Mouse (Mus musculus): Measurements from ENCODE around the gene 4930518I15Rik. TPM values are rescaled to one million over a fixed set of nuclear protein-coding genes. Genes with fewer than 3 reads are reported as not detected.
"Not testable (repeated sequence)": the region's sequence is repeated elsewhere in the genome, so short reads cannot be mapped to it uniquely, and the experiment has no call there.

4930518I15Rik gene
- polyA plus RNA-seq (2016; fragmentation: Nextera tagmentation; extraction: Ambion mirVana) = 9.9 and 10.0 TPM in 2 replicates

- WGBS = 93% methylated on average over 2 of the region's 2 CpGs
- Histone ChIP-seq H3K9me3 (no peaks in the 10 kb centered on the region), H3K36me3 (replicated peaks) (peaks cover 73% of the 10 kb centered on the region), H3K4me3 (no peak within 1 kb of the TSS), H3K27ac (replicated peaks) (no peak within 1 kb of the TSS), H3K27me3 (replicated peaks; ENCODE audit: low read depth, poor library complexity, severe bottlenecking) (no peaks in the 10 kb centered on the region), H3K4me1 (peaks cover 11% of the 10 kb centered on the region)
- no peak for DNase-seq (ENCODE audit: low spot score)
These were observed at the start of gene 4930518I15Rik for GRCm38 (mm10) chr2:156857835-156858234. 4930518I15Rik (minus strand) TSS chr2:156857946.

DNA sequence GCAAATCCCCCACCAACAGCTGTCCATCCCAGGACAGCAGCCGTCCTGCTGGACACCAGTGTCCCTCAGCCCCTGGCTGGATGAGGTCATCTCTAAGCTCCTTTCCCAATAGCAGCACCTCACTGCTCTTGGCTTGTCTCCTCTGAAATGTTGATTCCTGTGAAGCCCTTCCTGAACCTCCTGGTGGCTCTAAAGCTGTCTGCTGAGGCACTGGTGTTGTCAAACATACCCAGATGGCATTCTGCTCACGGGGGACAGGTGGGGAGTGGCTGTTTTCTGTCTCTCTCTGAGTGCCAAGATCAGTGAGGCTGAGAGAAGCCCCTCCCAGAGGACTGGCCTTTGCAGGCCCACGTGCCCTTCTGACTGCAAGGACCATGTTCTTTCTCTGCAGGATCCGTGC, 48.2 kb upstream of the 4930518I15Rik start:
- DNase-seq (ENCODE audit: low spot score); H3K36me3 ChIP-seq (replicated peaks): not testable (repeated sequence)
- 44% methylated on average over 4 of the region's 4 CpGs for WGBS

GRCm38 (mm10) chr2:156904976-156905717, 47.4 kb upstream of the 4930518I15Rik start:
- Histone ChIP-seq H3K27ac (replicated peaks) (no peak overlapping the region), H3K27me3 (replicated peaks; ENCODE audit: low read depth, poor library complexity, severe bottlenecking) (no peaks in the 10 kb centered on the region), H3K4me1 (0 out of 2 replicates have a peak, but pooled peaks cover 10% of the 10 kb centered on the region), H3K4me3 (no peak overlapping the region), H3K9me3 (no peaks in the 10 kb centered on the region), H3K36me3 (replicated peaks) (no peaks in the 10 kb centered on the region)
- WGBS = 27% methylated on average over 6 of the region's 6 CpGs
- DNase-seq (ENCODE audit: low spot score) = peak; percentile 62

More for the DNA sequence above, 48.2 kb upstream of the 4930518I15Rik start:
- not testable (repeated sequence) for H3K9me3 ChIP-seq; H3K27ac ChIP-seq (replicated peaks); H3K4me3 ChIP-seq; H3K27me3 ChIP-seq (replicated peaks; ENCODE audit: low read depth, poor library complexity, severe bottlenecking)
- H3K4me1 ChIP-seq = 0 out of 2 replicates have a peak, but pooled peaks cover 10% of the 10 kb centered on the region

DNA sequence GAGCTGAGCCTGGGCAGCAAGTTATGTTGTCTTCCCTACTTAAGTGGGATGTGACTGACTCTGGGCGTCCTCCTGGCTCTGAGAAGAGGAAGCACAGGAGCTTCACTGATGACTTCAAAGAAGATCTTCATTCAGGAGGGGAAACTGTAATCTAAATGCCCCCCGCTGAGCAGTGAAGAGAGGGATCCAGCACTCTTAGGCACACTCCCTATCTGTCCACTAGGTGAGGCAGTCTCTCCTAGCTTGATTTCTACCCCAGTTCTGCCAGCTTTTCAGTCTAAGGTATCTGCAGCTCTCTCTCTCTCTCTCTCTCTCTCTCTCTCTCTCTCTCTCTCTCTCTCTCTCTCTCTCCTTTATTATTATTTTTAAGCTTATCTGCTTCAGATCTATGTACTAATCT, 45.6 kb upstream of the 4930518I15Rik start:
- no peak overlapping the region for H3K27ac ChIP-seq (replicated peaks)
- no peak for DNase-seq (ENCODE audit: low spot score)
- H3K27me3 ChIP-seq (replicated peaks; ENCODE audit: low read depth, poor library complexity, severe bottlenecking) = no peaks in the 10 kb centered on the region
- H3K4me1 ChIP-seq = 0 out of 2 replicates have a peak, but pooled peaks cover 10% of the 10 kb centered on the region
- no peak overlapping the region for H3K4me3 ChIP-seq
- no peaks in the 10 kb centered on the region for H3K36me3 ChIP-seq (replicated peaks)
- WGBS = 33% methylated on average over 2 of the region's 2 CpGs
- no peaks in the 10 kb centered on the region for H3K9me3 ChIP-seq

DNA sequence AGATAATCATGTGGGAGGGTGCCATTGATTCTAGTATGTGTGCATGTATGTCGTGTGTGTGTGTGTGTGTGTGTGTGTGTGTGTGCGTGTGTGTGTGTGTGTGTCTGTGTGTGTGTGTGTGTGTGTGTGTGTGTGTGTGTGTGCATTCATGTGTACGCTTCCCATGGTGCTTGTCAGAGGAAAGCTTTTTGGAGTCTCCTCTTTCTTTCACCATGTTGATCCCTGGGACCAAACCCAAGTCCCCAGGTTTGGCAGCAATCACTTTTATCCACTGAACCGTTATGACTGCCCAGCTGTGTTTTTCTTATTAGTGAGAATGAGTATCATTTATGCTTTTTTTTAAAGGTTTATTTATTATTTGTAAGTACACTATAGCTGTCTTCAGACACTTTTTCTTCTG, 44.7 kb upstream of the 4930518I15Rik start:
- WGBS = 82% methylated on average over 4 of the region's 4 CpGs
- H3K4me3 ChIP-seq; H3K9me3 ChIP-seq; H3K27me3 ChIP-seq (replicated peaks; ENCODE audit: low read depth, poor library complexity, severe bottlenecking); H3K36me3 ChIP-seq (replicated peaks); H3K27ac ChIP-seq (replicated peaks); DNase-seq (ENCODE audit: low spot score): not testable (repeated sequence)
- H3K4me1 ChIP-seq = 0 out of 2 replicates have a peak, but pooled peaks cover 10% of the 10 kb centered on the region

GRCm38 (mm10) chr2:156901883-156902282, 44.1 kb upstream of the 4930518I15Rik start:
- Histone ChIP-seq H3K27me3 (replicated peaks; ENCODE audit: low read depth, poor library complexity, severe bottlenecking) (no peaks in the 10 kb centered on the region), H3K27ac (replicated peaks) (no peak overlapping the region), H3K4me3 (no peak overlapping the region), H3K9me3 (no peaks in the 10 kb centered on the region), H3K4me1 (0 out of 2 replicates have a peak, but pooled peaks cover 10% of the 10 kb centered on the region), H3K36me3 (replicated peaks) (no peaks in the 10 kb centered on the region)
- 79% methylated on average over 6 of the region's 6 CpGs for WGBS
- no peak for DNase-seq (ENCODE audit: low spot score)

- Histone ChIP-seq H3K4me3 (no peak overlapping the region), H3K9me3 (no peaks in the 10 kb centered on the region), H3K27me3 (replicated peaks; ENCODE audit: low read depth, poor library complexity, severe bottlenecking) (no peaks in the 10 kb centered on the region), H3K4me1 (0 out of 2 replicates have a peak, but pooled peaks cover 10% of the 10 kb centered on the region), H3K27ac (replicated peaks) (no peak overlapping the region), H3K36me3 (replicated peaks) (no peaks in the 10 kb centered on the region)
- WGBS = 76% methylated on average over 2 of the region's 2 CpGs
- no peak for DNase-seq (ENCODE audit: low spot score)
These were observed 43.6 kb upstream of the 4930518I15Rik start for GRCm38 (mm10) chr2:156901344-156901743.

DNA sequence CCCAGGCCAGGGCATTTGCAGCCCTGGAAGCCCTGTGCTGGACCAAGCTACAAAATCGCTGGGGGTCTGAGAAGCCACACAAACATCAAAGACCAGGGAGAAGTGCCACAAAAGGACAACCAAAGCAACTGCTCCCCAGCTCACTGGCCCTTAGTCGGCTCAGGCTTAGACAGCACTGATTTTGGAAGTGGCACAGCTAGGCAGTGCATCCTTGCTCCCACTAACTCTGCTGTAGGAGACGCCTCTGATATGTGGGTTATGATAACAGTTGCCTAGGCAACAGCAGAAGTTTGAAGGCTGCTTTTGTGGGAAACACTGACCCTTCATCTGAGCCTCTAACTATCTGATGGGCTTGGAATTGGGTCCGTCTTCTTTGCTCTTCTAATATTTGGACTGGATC, 41.4 kb upstream of the 4930518I15Rik start:
- no peak overlapping the region for H3K4me3 ChIP-seq
- WGBS = 74% methylated on average over 4 of the region's 4 CpGs

GRCm38 (mm10) chr2:156898374-156898773, 40.6 kb upstream of the 4930518I15Rik start:
- Histone ChIP-seq H3K27me3 (replicated peaks; ENCODE audit: low read depth, poor library complexity, severe bottlenecking) (no peaks in the 10 kb centered on the region), H3K4me1 (no peaks in the 10 kb centered on the region), H3K4me3 (no peak overlapping the region), H3K36me3 (replicated peaks) (no peaks in the 10 kb centered on the region), H3K9me3 (no peaks in the 10 kb centered on the region), H3K27ac (replicated peaks) (no peak overlapping the region)
- 82% methylated on average over 4 of the region's 4 CpGs for WGBS
- DNase-seq (ENCODE audit: low spot score) = no peak

More for the DNA sequence above, 41.4 kb upstream of the 4930518I15Rik start:
- Histone ChIP-seq H3K27me3 (replicated peaks; ENCODE audit: low read depth, poor library complexity, severe bottlenecking) (no peaks in the 10 kb centered on the region), H3K27ac (replicated peaks) (no peak overlapping the region), H3K9me3 (no peaks in the 10 kb centered on the region), H3K36me3 (replicated peaks) (no peaks in the 10 kb centered on the region), H3K4me1 (no peaks in the 10 kb centered on the region)
- DNase-seq (ENCODE audit: low spot score) = no peak

DNA sequence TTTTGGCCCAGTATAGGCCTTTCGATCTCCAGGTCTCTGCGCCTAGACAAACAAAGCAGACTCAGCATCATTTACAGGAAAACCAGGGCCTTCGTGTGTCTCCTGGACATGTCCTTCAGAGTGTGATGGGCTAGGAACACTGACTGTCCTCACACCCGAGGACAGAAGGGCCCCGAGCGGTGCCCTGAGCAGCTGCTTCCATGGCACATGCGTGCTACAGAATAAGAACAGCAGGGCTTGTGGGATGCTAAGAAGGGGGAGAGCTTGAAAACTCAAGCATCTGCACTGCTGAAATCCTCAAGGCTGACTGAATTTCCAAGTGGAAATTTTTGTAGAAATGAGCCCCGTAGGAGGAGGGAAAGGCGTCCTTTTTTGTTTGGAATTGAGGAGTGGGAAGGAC, 39.3 kb upstream of the 4930518I15Rik start:
- H3K4me1 ChIP-seq = 0 out of 2 replicates have a peak, but pooled peaks cover 4% of the 10 kb centered on the region
- H3K9me3 ChIP-seq = no peaks in the 10 kb centered on the region
- no peak for DNase-seq (ENCODE audit: low spot score)
- no peak overlapping the region for H3K4me3 ChIP-seq
- WGBS = 87% methylated on average over 9 of the region's 9 CpGs
- H3K27ac ChIP-seq (replicated peaks) = no peak overlapping the region
- H3K36me3 ChIP-seq (replicated peaks) = no peaks in the 10 kb centered on the region
- no peaks in the 10 kb centered on the region for H3K27me3 ChIP-seq (replicated peaks; ENCODE audit: low read depth, poor library complexity, severe bottlenecking)

GRCm38 (mm10) chr2:156896384-156896914, 38.7 kb upstream of the 4930518I15Rik start:
- Histone ChIP-seq H3K27me3 (replicated peaks; ENCODE audit: low read depth, poor library complexity, severe bottlenecking) (no peaks in the 10 kb centered on the region), H3K4me3 (no peak overlapping the region), H3K9me3 (no peaks in the 10 kb centered on the region), H3K27ac (replicated peaks) (no peak overlapping the region), H3K4me1 (0 out of 2 replicates have a peak, but pooled peaks cover 4% of the 10 kb centered on the region), H3K36me3 (replicated peaks) (no peaks in the 10 kb centered on the region)
- DNase-seq (ENCODE audit: low spot score) = no peak
- WGBS = 85% methylated on average over 9 of the region's 9 CpGs

DNA sequence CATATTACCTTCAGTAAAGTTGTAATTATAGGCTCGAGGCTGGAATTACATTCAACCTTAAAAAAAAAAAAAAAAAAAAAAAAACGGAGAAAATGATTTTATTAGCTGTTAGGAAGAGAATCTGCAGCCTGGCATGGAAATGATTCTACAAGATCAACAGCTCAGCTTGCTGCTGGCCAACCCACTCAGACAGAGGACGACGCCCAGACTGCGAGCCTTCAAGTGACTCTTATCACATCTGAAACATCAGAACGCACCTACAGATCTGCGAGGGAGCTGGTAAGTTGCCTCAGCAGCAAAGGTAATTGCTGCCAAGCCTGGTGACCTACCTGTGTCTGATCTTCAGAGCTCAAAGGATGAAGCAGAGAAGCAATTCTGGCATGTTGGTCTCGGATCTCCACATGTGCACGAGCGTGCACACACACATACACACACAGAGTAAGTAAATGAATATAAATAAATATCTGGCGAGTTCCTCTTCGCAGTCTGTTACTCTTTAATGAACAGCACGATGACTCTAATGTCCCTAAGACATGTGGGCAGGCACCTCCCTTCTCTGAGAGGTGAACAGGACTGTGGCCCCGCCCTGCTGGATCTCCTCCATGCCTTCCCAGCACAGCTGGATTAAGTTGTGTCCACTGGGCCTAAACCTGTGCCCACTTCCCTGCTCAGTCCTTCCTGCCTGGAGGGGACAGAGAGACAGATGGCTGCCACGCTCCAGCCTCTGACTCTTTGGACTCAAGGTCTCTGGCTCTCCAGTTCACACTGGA, 36.9 kb upstream of the 4930518I15Rik start:
- no peak for DNase-seq (ENCODE audit: low spot score)

More for the DNA sequence above, 36.9 kb upstream of the 4930518I15Rik start:
- no peaks in the 10 kb centered on the region for H3K9me3 ChIP-seq
- H3K27ac ChIP-seq (replicated peaks) = no peak overlapping the region
- H3K4me3 ChIP-seq = no peak overlapping the region
- WGBS = 87% methylated on average over 15 of the region's 15 CpGs
- H3K27me3 ChIP-seq (replicated peaks; ENCODE audit: low read depth, poor library complexity, severe bottlenecking) = no peaks in the 10 kb centered on the region
- 0 out of 2 replicates have a peak, but pooled peaks cover 4% of the 10 kb centered on the region for H3K4me1 ChIP-seq
- no peaks in the 10 kb centered on the region for H3K36me3 ChIP-seq (replicated peaks)

Measured in embryonic facial prominence, embryonic 10.5 days (tissue).